Mouse (Mus musculus): Measurements from ENCODE around the gene Elfn2.

- TF ChIP-seq EP300 (IDR thresholded peaks at IDR 0.05; ENCODE audit: low read depth) (no peak), CTCF (IDR thresholded peaks at IDR 0.05; ENCODE audit: low read depth) (no peak)
Measured at GRCm38 (mm10) chr15:78699513-78699912, 19.1 kb downstream of the Elfn2 start.
